Mouse (Mus musculus): Measurements from ENCODE around the gene Tmem221.

Tmem221 gene

GRCm38 (mm10) chr8:71558071-71558957 lies at the start of gene Tmem221:
Gene Tmem221, minus strand, starts transcription at chr8:71558871.
- no peak for ATAC-seq (ENCODE audit: insufficient number of reproducible peaks, low FRiP score, low TSS enrichment)

DNA sequence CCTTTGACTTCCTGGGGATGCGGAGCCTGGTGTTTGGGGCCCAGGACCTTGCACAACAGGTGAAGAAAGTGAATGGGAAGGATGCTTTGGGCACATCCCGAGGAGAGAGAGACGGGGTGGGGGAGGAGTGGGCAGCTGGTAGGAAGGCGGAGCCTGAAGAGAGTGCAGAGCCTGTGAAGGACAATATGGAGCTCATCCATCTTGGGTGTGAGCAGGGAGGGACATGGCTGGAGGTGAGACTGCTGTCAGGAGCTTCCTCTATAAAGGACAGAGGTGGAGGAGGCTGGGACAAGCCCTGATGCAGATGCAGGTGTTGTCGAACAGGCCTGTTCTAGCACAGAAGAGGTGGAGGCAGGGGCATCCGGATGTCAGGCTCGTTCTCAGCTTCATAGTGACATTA lies 45.4 kb upstream of the Tmem221 start:
- ATAC-seq (ENCODE audit: insufficient number of reproducible peaks, low FRiP score, low TSS enrichment) = no peak

GRCm38 (mm10) chr8:71602666-71603334 lies 44.1 kb upstream of the Tmem221 start:
- no peak for ATAC-seq (ENCODE audit: insufficient number of reproducible peaks, low FRiP score, low TSS enrichment)

- no peak for ATAC-seq (ENCODE audit: insufficient number of reproducible peaks, low FRiP score, low TSS enrichment)
Measured at GRCm38 (mm10) chr8:71601939-71602665, 43.4 kb upstream of the Tmem221 start.

GRCm38 (mm10) chr8:71598841-71599240 lies 40.2 kb upstream of the Tmem221 start:
- ATAC-seq (ENCODE audit: insufficient number of reproducible peaks, low FRiP score, low TSS enrichment) = no peak

GRCm38 (mm10) chr8:71598375-71598774 lies 39.7 kb upstream of the Tmem221 start:
- no peak for ATAC-seq (ENCODE audit: insufficient number of reproducible peaks, low FRiP score, low TSS enrichment)

- ATAC-seq (ENCODE audit: insufficient number of reproducible peaks, low FRiP score, low TSS enrichment) = no peak
Measured at GRCm38 (mm10) chr8:71597451-71597850, 38.8 kb upstream of the Tmem221 start, which contains the start of gene Fam129c. Gene Fam129c, plus strand, starts transcription at chr8:71597648.

- ATAC-seq (ENCODE audit: insufficient number of reproducible peaks, low FRiP score, low TSS enrichment) = no peak
Measured at GRCm38 (mm10) chr8:71596798-71597197, 38.1 kb upstream of the Tmem221 start.

GRCm38 (mm10) chr8:71596384-71596783 lies 37.7 kb upstream of the Tmem221 start:
- no peak for ATAC-seq (ENCODE audit: insufficient number of reproducible peaks, low FRiP score, low TSS enrichment)

DNA sequence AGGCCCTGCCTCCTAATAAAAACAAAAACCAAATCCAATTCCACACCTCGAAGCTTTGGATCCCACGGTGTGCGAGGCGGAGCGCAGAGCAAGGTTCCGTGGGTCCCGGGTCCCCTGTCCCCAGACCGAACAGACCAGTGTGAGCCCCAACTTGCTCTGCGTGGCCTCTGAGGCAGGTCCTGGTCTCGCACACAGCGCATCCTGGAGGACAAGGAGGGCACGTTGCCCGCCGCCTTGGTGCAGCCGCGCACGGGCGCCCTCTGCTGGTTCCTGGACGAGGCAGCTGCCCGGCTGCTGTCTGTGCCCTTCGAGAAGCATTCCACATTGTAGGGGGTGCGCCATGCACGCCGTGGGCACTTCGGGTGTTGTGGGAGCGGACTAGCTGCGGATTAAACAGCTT lies 37.2 kb upstream of the Tmem221 start:
- peak; percentile 32 for ATAC-seq (ENCODE audit: insufficient number of reproducible peaks, low FRiP score, low TSS enrichment)

DNA sequence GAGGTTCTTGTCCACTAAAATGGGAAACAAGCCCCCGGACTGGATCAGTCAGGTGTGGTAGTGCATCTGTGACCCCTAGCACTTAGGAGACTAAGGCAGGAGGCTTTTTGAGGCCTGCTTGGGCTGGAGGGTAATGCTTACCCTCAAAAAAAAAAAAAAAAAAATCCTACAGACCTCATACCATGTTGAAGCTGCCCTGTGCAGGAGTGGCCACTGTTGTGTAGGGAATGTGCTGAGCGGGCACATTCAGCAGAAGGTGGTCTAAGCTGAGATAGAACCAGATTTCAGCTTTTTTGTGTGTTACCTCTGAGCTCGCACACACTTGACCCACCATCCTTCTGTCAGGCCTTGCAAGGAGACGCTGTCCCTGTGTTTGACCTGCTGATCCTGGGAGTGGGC lies 35.7 kb upstream of the Tmem221 start:
- no peak for ATAC-seq (ENCODE audit: insufficient number of reproducible peaks, low FRiP score, low TSS enrichment)

GRCm38 (mm10) chr8:71593556-71594323 lies 35.1 kb upstream of the Tmem221 start:
- ATAC-seq (ENCODE audit: insufficient number of reproducible peaks, low FRiP score, low TSS enrichment) = no peak

GRCm38 (mm10) chr8:71592374-71593170 lies 33.9 kb upstream of the Tmem221 start:
- peak; percentile 57 for ATAC-seq (ENCODE audit: insufficient number of reproducible peaks, low FRiP score, low TSS enrichment)

DNA sequence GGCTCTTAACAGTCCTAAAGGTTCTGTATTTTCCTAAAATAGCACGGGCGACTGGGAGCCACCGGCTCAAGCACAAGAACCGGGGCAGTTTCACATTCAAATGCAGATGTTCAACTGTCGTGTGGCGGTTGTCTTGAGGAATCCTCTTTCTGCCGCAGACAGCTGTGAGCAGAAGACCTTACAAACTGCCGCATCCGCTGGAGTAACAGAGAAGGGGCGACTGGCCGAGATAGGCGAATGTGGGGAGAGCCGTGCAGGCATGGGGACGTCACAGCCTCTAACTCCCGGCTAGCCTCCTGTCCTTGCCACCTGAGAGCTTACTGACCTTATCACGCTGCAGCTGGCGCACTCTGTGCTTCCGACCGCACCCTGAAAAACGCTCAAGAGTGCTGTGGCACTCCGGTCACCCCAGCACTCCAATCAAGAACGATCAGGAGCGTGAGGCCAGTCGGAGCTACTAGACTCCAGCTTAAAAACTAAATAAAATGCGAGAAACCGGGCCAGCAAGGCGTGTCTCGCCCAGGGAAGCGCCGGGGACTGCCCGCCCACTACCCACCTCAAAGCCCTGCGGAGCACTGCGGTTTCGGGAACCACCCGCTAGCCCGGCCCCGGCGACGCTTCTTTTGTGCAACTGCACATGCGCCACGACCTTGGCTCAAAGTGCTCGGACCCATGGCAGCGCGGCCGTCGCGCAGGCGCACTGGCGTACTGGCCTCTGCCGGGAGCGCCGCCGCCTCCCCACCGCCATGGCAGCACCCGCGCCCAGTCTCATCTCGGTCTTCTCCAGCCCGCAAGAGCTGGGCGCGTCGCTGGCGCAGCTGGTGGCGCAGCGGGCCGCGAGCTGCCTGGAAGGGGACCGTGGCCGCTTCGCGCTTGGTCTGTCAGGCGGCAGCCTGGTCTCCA lies 33.1 kb upstream of the Tmem221 start, which contains the start of gene Pgls:
Gene Pgls, plus strand, starts transcription at position 706 of the 903 bp plus-strand sequence.
- peak; percentile 78 for ATAC-seq (ENCODE audit: insufficient number of reproducible peaks, low FRiP score, low TSS enrichment)

GRCm38 (mm10) chr8:71591017-71591416 lies 32.3 kb upstream of the Tmem221 start:
- ATAC-seq (ENCODE audit: insufficient number of reproducible peaks, low FRiP score, low TSS enrichment) = no peak

- no peak for ATAC-seq (ENCODE audit: insufficient number of reproducible peaks, low FRiP score, low TSS enrichment)
Measured at GRCm38 (mm10) chr8:71588762-71589161, 30.1 kb upstream of the Tmem221 start.

DNA sequence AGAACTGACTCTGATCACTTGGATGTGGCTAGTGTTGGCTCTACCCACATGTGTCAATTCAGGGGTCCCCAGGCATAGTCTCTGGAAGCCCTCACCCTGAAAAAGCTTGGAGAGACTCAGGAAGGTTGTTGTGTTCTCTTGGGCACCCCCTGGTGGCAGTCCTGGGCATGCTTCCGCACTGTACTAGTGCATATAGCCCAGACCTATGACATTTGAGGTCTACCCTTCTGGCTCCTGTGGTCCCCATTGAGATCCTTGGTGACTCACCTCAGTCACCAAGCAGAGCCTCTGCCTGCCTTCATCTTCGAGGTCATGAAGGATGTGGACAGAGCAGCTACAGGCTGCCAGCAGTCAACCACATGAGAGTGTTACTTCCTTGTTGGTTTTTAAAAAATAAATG lies 28.2 kb upstream of the Tmem221 start:
- ATAC-seq (ENCODE audit: insufficient number of reproducible peaks, low FRiP score, low TSS enrichment) = no peak

DNA sequence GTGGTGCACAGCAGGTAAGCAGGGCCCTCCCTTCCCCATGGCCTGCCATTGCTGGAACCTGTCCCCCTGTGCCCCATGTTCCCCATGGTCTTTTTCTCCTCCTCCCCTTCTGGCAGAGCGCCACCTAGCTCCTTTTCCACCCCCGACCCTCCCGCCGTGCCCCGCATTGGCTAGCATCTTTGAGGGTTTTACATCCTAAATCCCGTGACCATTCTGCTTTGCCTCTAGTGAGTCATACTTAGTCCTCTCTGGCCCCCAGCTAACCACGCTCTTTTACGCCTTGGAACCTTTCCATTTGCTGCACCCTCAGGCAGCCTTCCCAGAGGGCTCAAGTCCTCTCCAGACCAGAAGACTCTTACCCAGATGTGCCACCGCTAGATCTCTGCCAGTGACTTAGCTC lies 21.5 kb upstream of the Tmem221 start:
- no peak for ATAC-seq (ENCODE audit: insufficient number of reproducible peaks, low FRiP score, low TSS enrichment)
